Mouse (Mus musculus) heart, postnatal 0 days (tissue): ENCODE measurements around the gene Trim39.

Source experiments
- CTCF ChIP-seq: IDR thresholded peaks from 2 replicates; pipeline ENCODE4 v1.5.1; 2016; ENCODE audit warnings: antibody characterized with exemption, control low read depth, low read depth
- EP300 ChIP-seq: IDR thresholded peaks from 2 replicates; pipeline ENCODE4 v1.6.1; 2016; ENCODE audit warnings: antibody characterized with exemption, low read depth

GRCm38 (mm10) chr17:36315041-36315688 is 43.1 kb upstream of the Trim39 start:
- TF ChIP-seq EP300 (no peak), CTCF (no peak)
